Mouse (Mus musculus) right cerebral cortex, adult 2 months (tissue): ENCODE measurements at regions not wholly inside any gene's neighbourhood (a gene's known extent, or its start where the extent isn't known, plus 50 kb on each side); places are given as distances from the start of the nearest gene placed in this dataset.

Experiments used
- DNase-seq, 2 experiments: peaks; one replicate each; pipeline ENCODE4 v3.0.0; 2021 to 2022; ENCODE audit warnings: low spot score in 2 of 2

DNA sequence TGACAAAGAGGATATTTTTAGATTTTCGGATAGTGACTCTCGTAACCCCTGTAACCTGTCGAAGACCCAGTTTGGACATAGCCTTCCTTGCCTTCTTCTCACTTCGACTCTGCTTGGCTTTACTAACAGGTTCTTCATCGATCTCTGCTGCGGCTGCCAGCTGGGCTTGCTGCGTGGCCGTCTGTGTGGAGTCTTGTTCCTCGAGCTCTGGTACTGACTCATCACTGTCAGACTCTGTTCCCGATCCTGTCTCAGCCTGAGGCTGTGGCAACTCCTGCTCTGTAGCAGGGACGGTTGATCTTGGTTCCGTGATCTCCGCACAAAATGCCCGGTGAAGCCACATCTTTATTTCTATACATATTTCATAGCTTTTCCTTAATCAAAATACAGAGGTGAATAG lies 1230.7 kb downstream of the Flrt2 start:
- DNase-seq = peak; percentile 5 to 17
